Mouse (Mus musculus) midbrain, embryonic 11.5 days (tissue): ENCODE data around the gene Ube2l6. TPM values are rescaled to one million over a fixed set of nuclear protein-coding genes. Genes with fewer than 3 reads are reported as not detected.

Experiments used
- ATAC-seq: fragments of 200-750 bp; cut with Nextera tagmentation; 2 replicates; pipeline ENCODE4 v1.8.0; 2017; ENCODE audit warnings: moderate TSS enrichment, moderate library complexity; ENCODE audit not compliant: low FRiP score
- DNase-seq: peaks from one replicate; pipeline ENCODE4 v3.0.0; 2015; ENCODE audit warnings: low spot score; ENCODE audit errors: missing footprints
- H3K27ac ChIP-seq: fragments of 300-500 bp; sonication (generic); 2 replicates; pipeline ENCODE4 v1.5.1; 2014; ENCODE audit warnings: low read depth, low read length
- H3K27me3 ChIP-seq: fragments of 300-500 bp; sonication (generic); 2 replicates; pipeline ENCODE4 v1.6.1; 2014; ENCODE audit warnings: mild to moderate bottlenecking, low read length, moderate library complexity, mixed read lengths; ENCODE audit not compliant: control insufficient read depth, insufficient read depth
- H3K36me3 ChIP-seq: fragments of 300-500 bp; sonication (generic); 2 replicates; pipeline ENCODE4 v1.6.1; 2014; ENCODE audit warnings: mild to moderate bottlenecking, low read length, moderate library complexity, mixed read lengths; ENCODE audit not compliant: control insufficient read depth, insufficient read depth
- H3K4me1 ChIP-seq: fragments of 300-500 bp; sonication (generic); 2 replicates; pipeline ENCODE4 v1.6.1; 2014; ENCODE audit warnings: low read length; ENCODE audit not compliant: control insufficient read depth, insufficient read depth
- H3K4me2 ChIP-seq: fragments of 300-500 bp; sonication (generic); 2 replicates; pipeline ENCODE4 v1.6.1; 2014; ENCODE audit warnings: mild to moderate bottlenecking, moderate library complexity
- H3K4me3 ChIP-seq: fragments of 300-500 bp; sonication (generic); 2 replicates; pipeline ENCODE4 v1.5.1; 2014; ENCODE audit warnings: low read depth, low read length
- H3K9ac ChIP-seq: fragments of 300-500 bp; sonication (generic); 2 replicates; pipeline ENCODE4 v1.6.1; 2014; ENCODE audit warnings: low read length
- H3K9me3 ChIP-seq: fragments of 300-500 bp; sonication (generic); 2 replicates; pipeline ENCODE4 v1.6.1; 2016; ENCODE audit warnings: low read length; ENCODE audit not compliant: control insufficient read depth
- WGBS: fragments of 180-500 bp; shearing (Covaris S2); extraction: QIAGEN DNeasy Blood & Tissue Kit; methylation state at CpG from one replicate; pipeline ENCODE4 v1.1.7; 2014; 5-methylcytosine and 5-hydroxymethylcytosine counted together
- polyA plus RNA-seq: library from polyadenylated mRNA; unstranded; fragments of >200 nt; fragmentation: Nextera tagmentation; extraction: Ambion mirVana; gene quantifications from 2 replicates; pipeline ENCODE4 v1.2.1, GENCODE M21; 2014

The Ube2l6 gene
- 39.4 and 39.5 TPM in 2 replicates for polyA plus RNA-seq

DNA sequence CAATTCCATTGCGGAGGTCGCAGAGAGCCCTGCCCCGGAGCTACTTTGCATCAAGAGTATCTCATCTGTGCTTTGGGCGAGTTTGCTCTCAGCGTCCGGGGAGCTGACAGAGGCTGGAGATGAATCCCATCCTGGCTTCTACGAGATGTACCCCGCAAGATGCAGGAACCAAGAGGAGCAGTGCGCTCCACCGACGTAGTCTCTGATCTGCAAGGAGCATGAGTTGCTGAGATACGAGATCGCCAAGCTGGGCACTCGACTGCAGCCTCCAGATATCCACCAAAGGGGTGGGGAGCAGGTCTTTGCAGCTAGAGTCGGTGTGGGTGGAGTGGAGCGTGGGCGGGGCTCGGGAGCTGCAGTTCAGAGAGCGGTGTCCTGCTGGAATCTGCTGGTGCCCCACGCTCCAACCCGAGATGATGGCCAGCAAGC lies at the start of gene Ube2l6:
Gene Ube2l6, plus strand, starts transcription at position 336 of the 429 bp plus-strand sequence.
- H3K27ac ChIP-seq, result peak within 1 kb of the TSS; percentile 32; the same call in 1 of the 2 replicates
- peak; percentile 98 for DNase-seq
- peak within 1 kb of the TSS; percentile 48 for H3K4me3 ChIP-seq
- peaks cover 2% of the 10 kb centered on the region; the same call in 1 of the 2 replicates for H3K4me1 ChIP-seq
- H3K36me3 ChIP-seq, result no peaks in the 10 kb centered on the region
- under 1% methylated on average over 21 of the region's 21 CpGs for WGBS
- no peaks in the 10 kb centered on the region for H3K27me3 ChIP-seq
- ATAC-seq, result peak; percentile 79
- H3K9ac ChIP-seq, result peak within 1 kb of the TSS; percentile 62
- peak within 1 kb of the TSS; percentile 76 for H3K4me2 ChIP-seq
- H3K9me3 ChIP-seq, result no peaks in the 10 kb centered on the region

DNA sequence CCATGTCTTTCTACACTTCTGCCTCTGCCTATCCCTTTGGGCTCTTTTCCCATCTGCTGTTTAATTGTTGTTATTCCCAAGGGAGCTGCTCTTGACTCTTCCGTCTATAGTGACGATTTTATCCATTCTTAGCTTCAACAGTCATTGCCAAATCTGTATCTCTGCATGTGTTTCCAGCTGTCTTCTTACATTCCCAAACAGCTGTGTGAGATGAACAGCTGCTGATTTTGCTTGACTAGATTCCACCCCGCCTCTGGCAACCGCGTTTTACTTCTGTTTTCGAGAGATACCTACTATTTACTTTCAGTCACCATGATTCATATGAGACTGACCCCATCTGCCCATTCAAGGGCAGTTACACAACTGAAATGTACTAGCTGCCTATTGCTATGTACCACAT lies 48.5 kb upstream of the Ube2l6 start:
- Histone ChIP-seq H3K9ac (no peak overlapping the region), H3K36me3 (no peaks in the 10 kb centered on the region), H3K27me3 (no peaks in the 10 kb centered on the region), H3K4me3 (no peak overlapping the region), H3K27ac (no peak overlapping the region), H3K4me2 (no peak overlapping the region), H3K4me1 (no peaks in the 10 kb centered on the region), H3K9me3 (no peaks in the 10 kb centered on the region)
- 86% methylated on average over 6 of the region's 6 CpGs for WGBS
- no peak for ATAC-seq
- DNase-seq, result no peak

DNA sequence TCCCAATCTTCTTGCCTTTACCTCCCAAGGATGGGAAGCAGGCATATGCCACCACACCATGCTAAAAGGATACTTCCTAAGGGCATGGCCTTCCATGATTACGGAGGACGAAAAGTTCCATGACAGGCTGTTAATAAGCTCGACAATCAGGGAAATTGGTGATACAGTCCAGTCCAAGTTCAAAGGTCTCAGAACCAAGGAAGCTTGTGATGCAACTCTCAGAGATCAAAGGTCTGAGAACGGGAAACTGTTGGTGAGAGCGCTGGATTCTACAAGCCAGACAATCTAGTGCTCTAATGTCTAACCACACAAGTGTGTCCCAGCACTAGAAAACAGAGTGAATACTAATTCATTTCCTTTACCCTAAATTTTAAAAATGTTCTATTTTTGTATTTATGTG lies 42.4 kb upstream of the Ube2l6 start:
- no peak overlapping the region for H3K27ac ChIP-seq
- no peaks in the 10 kb centered on the region for H3K36me3 ChIP-seq
- H3K9me3 ChIP-seq, result no peaks in the 10 kb centered on the region
- H3K4me3 ChIP-seq, result no peak overlapping the region
- no peaks in the 10 kb centered on the region for H3K4me1 ChIP-seq
- ATAC-seq (no peak), DNase-seq (no peak)
- no peak overlapping the region for H3K9ac ChIP-seq
- H3K4me2 ChIP-seq, result no peak overlapping the region
- 90% methylated on average over 5 of the region's 5 CpGs for WGBS
- H3K27me3 ChIP-seq, result no peaks in the 10 kb centered on the region

DNA sequence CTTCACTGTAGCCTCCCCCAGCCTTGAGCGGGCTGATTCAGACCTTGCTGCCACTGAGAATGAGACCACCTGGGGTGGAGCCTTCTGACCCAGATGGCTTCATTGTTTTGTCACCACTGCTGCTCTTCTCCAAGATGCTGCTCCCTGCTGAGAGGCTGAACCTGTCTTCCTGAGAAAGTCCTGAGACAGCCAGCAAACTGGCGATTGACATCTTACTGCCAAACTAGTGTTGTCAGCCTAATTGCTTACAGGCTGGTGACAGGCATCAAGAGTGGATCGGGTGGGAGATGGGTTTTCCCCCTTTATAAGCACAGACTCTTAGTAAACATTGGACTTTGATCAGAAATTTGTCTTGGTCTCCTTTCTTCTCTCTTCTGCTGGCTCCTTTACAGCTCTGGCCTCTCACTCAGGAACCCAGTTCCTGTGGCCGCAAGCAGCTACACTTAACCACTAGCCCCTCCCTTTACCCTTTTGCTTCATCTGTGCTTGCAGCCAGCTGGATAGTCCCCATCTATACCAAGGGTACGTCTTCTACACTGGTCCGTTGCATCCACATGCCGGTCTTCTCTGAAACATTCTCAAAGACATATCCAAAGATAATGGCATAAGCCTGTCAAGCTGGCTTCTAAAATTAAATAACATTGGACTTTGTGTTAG lies 41.5 kb upstream of the Ube2l6 start:
- no peaks in the 10 kb centered on the region for H3K4me1 ChIP-seq
- no peak overlapping the region for H3K27ac ChIP-seq
- WGBS, result 61% methylated on average over 7 of the region's 7 CpGs
- no peaks in the 10 kb centered on the region for H3K27me3 ChIP-seq
- H3K9me3 ChIP-seq, result no peaks in the 10 kb centered on the region
- no peak overlapping the region for H3K9ac ChIP-seq
- ATAC-seq (no peak), DNase-seq (no peak)
- H3K4me2 ChIP-seq, result no peak overlapping the region
- H3K4me3 ChIP-seq, result no peak overlapping the region
- no peaks in the 10 kb centered on the region for H3K36me3 ChIP-seq

DNA sequence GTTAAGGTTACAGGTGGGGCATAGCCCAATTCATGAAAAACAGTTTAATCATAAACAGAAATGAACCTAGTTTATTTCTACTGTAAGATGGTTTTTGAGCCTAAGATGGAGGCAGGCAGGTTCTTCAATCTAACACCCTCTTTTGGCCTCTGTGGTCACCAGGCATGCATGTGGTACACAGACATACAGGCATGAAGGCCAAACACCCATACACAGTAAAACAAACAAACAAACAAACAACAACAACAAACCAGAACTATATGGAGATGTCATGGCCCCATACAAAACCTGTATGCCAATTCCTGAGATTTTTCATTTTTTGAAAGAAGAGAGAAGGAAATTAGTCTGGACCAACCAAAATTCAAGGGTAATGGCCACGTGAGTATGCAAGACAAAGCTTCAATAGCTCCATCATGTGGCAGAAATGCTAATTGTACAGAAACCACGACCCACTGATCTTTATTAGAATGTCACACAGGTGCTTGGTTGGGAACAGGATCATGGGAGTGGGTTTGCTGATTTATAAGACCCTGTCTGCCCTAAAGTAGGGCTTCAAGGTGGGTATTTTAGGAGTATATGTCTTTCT lies 40.0 kb upstream of the Ube2l6 start:
- DNase-seq (peak; percentile 92), ATAC-seq (peak; percentile 62)
- no peaks in the 10 kb centered on the region for H3K27me3 ChIP-seq
- WGBS, result 4% methylated on average over 2 of the region's 2 CpGs
- H3K4me3 ChIP-seq, result no peak overlapping the region
- H3K9me3 ChIP-seq, result no peaks in the 10 kb centered on the region
- no peaks in the 10 kb centered on the region for H3K36me3 ChIP-seq
- H3K4me2 ChIP-seq, result no peak overlapping the region
- no peaks in the 10 kb centered on the region for H3K4me1 ChIP-seq
- no peak overlapping the region for H3K27ac ChIP-seq
- H3K9ac ChIP-seq, result no peak overlapping the region

DNA sequence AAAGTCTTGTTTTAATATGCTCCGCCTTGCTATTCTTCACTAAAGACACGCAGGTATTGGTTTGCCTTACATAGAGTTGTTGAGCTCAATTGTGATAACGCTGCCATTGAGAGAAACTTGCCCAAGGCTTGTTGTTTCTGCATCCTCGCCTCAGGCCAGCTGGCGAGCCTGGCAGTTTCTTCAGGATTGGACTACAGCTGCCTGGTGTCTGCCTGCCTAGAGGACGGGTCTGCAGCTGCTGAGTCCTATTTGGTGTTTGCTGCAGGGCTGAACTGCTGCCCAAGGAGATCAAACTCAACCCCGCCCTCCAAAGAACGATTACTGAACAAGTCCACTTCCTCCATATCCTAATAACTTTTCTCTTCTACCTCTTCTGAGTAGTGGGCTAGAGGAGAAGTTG lies 37.9 kb upstream of the Ube2l6 start:
- 73% methylated on average over 8 of the region's 8 CpGs for WGBS
- no peak overlapping the region for H3K27ac ChIP-seq
- H3K4me1 ChIP-seq, result no peaks in the 10 kb centered on the region
- H3K9me3 ChIP-seq, result no peaks in the 10 kb centered on the region
- ATAC-seq (no peak), DNase-seq (no peak)
- H3K9ac ChIP-seq, result no peak overlapping the region
- no peaks in the 10 kb centered on the region for H3K27me3 ChIP-seq
- no peak overlapping the region for H3K4me2 ChIP-seq
- H3K4me3 ChIP-seq, result no peak overlapping the region
- no peaks in the 10 kb centered on the region for H3K36me3 ChIP-seq

DNA sequence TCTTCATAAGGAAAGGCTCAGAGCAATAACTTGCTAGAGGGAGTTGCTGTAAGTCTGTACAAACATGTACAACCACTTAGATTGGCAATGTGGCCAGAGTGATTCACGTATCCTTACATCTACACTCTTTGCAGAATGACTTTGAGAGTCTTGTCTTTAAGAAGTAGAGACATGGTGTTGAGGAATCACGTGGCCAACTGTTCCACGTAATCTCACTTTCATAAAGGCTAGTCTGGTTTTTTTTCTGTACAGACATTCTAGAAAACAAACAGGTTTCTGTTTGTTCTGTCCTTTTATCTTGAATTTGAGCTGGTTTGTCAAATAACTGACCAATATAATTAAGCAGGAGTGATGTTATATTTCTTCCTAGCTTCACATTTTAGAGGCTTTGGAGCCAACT lies 37.3 kb upstream of the Ube2l6 start:
- H3K9me3 ChIP-seq, result no peaks in the 10 kb centered on the region
- no peaks in the 10 kb centered on the region for H3K27me3 ChIP-seq
- no peak overlapping the region for H3K9ac ChIP-seq
- WGBS, result 88% methylated on average over 3 of the region's 3 CpGs
- no peak overlapping the region for H3K4me3 ChIP-seq
- no peak overlapping the region for H3K27ac ChIP-seq
- no peak overlapping the region for H3K4me2 ChIP-seq
- ATAC-seq (no peak), DNase-seq (no peak)
- no peaks in the 10 kb centered on the region for H3K36me3 ChIP-seq
- H3K4me1 ChIP-seq, result no peaks in the 10 kb centered on the region

DNA sequence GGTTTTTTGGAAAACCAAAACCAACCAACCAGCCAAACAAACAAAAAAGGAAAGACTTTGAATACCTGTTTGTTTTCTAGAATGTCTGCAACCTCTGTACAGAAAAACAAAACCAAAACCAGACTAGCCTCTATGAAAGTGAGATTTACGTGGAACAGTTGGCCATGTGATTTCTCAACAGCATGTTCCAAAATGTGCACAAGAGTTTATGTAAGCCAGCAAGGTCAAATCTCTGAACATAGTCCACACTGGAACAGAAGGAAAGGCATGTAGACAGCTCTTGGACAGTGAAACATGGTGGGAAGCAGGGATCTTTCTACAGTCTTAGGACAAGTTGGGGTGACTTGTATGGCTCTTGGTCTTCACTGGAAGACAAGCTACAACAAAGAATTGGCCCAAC lies 36.8 kb upstream of the Ube2l6 start:
- ATAC-seq (no peak), DNase-seq (no peak)
- Histone ChIP-seq H3K4me1 (no peaks in the 10 kb centered on the region), H3K9ac (no peak overlapping the region), H3K9me3 (no peaks in the 10 kb centered on the region), H3K36me3 (no peaks in the 10 kb centered on the region), H3K4me2 (no peak overlapping the region), H3K4me3 (no peak overlapping the region), H3K27me3 (no peaks in the 10 kb centered on the region), H3K27ac (no peak overlapping the region)
- WGBS, result 88% methylated on average over 1 of the region's 1 CpGs

DNA sequence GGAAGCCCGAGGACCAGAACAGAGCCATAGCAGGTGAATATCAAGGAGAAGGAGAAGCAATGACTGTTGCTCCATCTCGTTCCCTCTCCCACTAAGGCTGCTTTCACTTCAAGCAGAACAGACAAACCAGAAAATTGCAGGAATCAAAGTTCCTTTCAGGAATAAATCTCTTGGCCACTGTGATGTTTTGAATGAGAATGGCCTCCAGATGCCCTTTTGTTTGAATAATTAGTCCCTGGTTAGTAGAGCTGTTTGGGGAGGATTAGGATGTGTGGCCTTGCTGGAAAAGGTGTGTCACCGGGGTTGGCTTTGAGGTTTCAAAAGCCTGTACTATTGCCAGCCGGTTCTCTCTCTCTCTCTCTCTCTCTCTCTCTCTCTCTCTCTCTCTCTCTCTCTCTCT lies 36.3 kb upstream of the Ube2l6 start:
- ATAC-seq (no peak), DNase-seq (no peak)
- Histone ChIP-seq H3K27me3 (no peaks in the 10 kb centered on the region), H3K4me2 (no peak overlapping the region), H3K36me3 (no peaks in the 10 kb centered on the region), H3K9ac (no peak overlapping the region), H3K9me3 (no peaks in the 10 kb centered on the region), H3K4me3 (no peak overlapping the region), H3K4me1 (no peaks in the 10 kb centered on the region), H3K27ac (no peak overlapping the region)
- 32% methylated on average over 4 of the region's 4 CpGs for WGBS
